Mouse (Mus musculus) MEL (cell line): Measurements from ENCODE around the gene Arl14. TPM values are rescaled to one million over a fixed set of nuclear protein-coding genes. Genes with fewer than 3 reads are reported as not detected.

Experiments used
- DNase-seq: peaks from one replicate; pipeline ENCODE4 v3.0.0; 2011; ENCODE audit warnings: low read depth, low spot score
- H3K27ac ChIP-seq: 2 replicates; pipeline ENCODE4 v1.5.1; 2012; ENCODE audit warnings: low read depth, mild to moderate bottlenecking, control low read depth, low read length, moderate library complexity; ENCODE audit not compliant: control insufficient read depth
- H3K27me3 ChIP-seq, 2 experiments: fragments of 150-350 bp in 1 of 2; sonication (generic) in 1 of 2; 2 replicates each; pipeline ENCODE4 v1.6.1; 2012; ENCODE audit warnings: low read length in 2 of 2, mild to moderate bottlenecking in 2 of 2, improper control_type of control experiment in 1 of 2, moderate library complexity in 1 of 2; ENCODE audit not compliant: insufficient read depth in 2 of 2, control insufficient read depth in 1 of 2
- H3K36me3 ChIP-seq, 2 experiments: 2 replicates each; pipeline ENCODE4 v1.6.1; 2012 to 2014; ENCODE audit warnings: low read length in 2 of 2, improper control_type of control experiment in 1 of 2, inconsistent platforms in 1 of 2, mild to moderate bottlenecking in 1 of 2; ENCODE audit not compliant: insufficient read depth in 2 of 2, control insufficient read depth in 1 of 2
- H3K4me1 ChIP-seq, 2 experiments: fragments of 150-350 bp in 1 of 2; sonication (generic) in 1 of 2; 2 replicates each; pipeline ENCODE4 v1.6.1; 2012; ENCODE audit warnings: low read length in 2 of 2, improper control_type of control experiment in 1 of 2, mild to moderate bottlenecking in 1 of 2; ENCODE audit not compliant: insufficient read depth in 2 of 2, control insufficient read depth in 1 of 2
- H3K4me3 ChIP-seq, 2 experiments: fragments of 150-350 bp in 1 of 2; sonication (generic) in 1 of 2; 2 replicates each; pipeline ENCODE4 v1.5.1; 2012; ENCODE audit warnings: low read depth in 2 of 2, low read length in 2 of 2, mild to moderate bottlenecking in 2 of 2, moderate library complexity in 2 of 2, control low read depth in 1 of 2, improper control_type of control experiment in 1 of 2; ENCODE audit not compliant: control insufficient read depth in 1 of 2, insufficient read depth in 1 of 2
- H3K79me2 ChIP-seq: 2 replicates; pipeline ENCODE4 v1.6.1; 2012; ENCODE audit warnings: mild to moderate bottlenecking, low read length, moderate library complexity; ENCODE audit not compliant: control insufficient read depth, poor library complexity, insufficient read depth
- H3K9ac ChIP-seq: 2 replicates; pipeline ENCODE4 v1.6.1; 2012; ENCODE audit warnings: low read depth, mild to moderate bottlenecking, control low read depth, low read length, moderate library complexity; ENCODE audit not compliant: control insufficient read depth, poor library complexity, severe bottlenecking
- H3K9me3 ChIP-seq: fragments of 150-350 bp; sonication (generic); replicated peaks from 2 replicates; pipeline ENCODE4 v1.6.1; 2012; ENCODE audit warnings: mild to moderate bottlenecking, low read length, improper control_type of control experiment, moderate library complexity; ENCODE audit not compliant: insufficient read depth
- CTCF ChIP-seq, 3 experiments: IDR thresholded peaks in 2 of 3; conservative IDR thresholded peaks in 1 of 3; 2 replicates each; pipeline ENCODE4 v1.5.1; 2011 to 2012; ENCODE audit warnings: low read length in 3 of 3, low read depth in 2 of 3, mild to moderate bottlenecking in 2 of 3, improper control_type of control experiment in 1 of 3, inconsistent platforms in 1 of 3, mixed read lengths in 1 of 3, moderate library complexity in 1 of 3; ENCODE audit not compliant: control insufficient read depth in 1 of 3, insufficient read depth in 1 of 3, poor library complexity in 1 of 3, severe bottlenecking in 1 of 3
- E2F4 ChIP-seq: IDR thresholded peaks from 2 replicates; pipeline ENCODE4 v1.6.1; 2011; ENCODE audit warnings: low read depth, low read length, improper control_type of control experiment, borderline replicate concordance
- ELF1 ChIP-seq: IDR thresholded peaks from 2 replicates; pipeline ENCODE4 v1.6.1; 2014; ENCODE audit warnings: low read depth, mild to moderate bottlenecking, inconsistent platforms, low read length, improper control_type of control experiment, moderate library complexity
- EP300 ChIP-seq, 2 experiments: IDR thresholded peaks; 2 replicates each; pipeline ENCODE4 v1.6.1; 2011; ENCODE audit warnings: improper control_type of control experiment in 2 of 2, low read length in 2 of 2, low read depth in 1 of 2, mild to moderate bottlenecking in 1 of 2
- GATA1 ChIP-seq: IDR thresholded peaks from 2 replicates; pipeline ENCODE4 v1.6.1; 2011; ENCODE audit warnings: low read depth, low read length, improper control_type of control experiment
- HCFC1 ChIP-seq: IDR thresholded peaks from 2 replicates; pipeline ENCODE4 v1.6.1; 2012; ENCODE audit warnings: low read depth, mild to moderate bottlenecking, inconsistent platforms, low read length, improper control_type of control experiment, moderate library complexity
- KAT2A ChIP-seq: conservative IDR thresholded peaks from 2 replicates; pipeline ENCODE4 v1.6.1; 2012; ENCODE audit warnings: low read depth, low read length, improper control_type of control experiment, inconsistent platforms
- MAX ChIP-seq: IDR thresholded peaks from 2 replicates; pipeline ENCODE4 v1.6.1; 2011; ENCODE audit warnings: low read length, improper control_type of control experiment
- MAZ ChIP-seq: IDR thresholded peaks from 2 replicates; pipeline ENCODE4 v1.6.1; 2012; ENCODE audit warnings: low read depth, mild to moderate bottlenecking, inconsistent platforms, low read length, improper control_type of control experiment
- MEF2A ChIP-seq: IDR thresholded peaks from 2 replicates; pipeline ENCODE4 v1.6.1; 2014; ENCODE audit warnings: low read depth, mild to moderate bottlenecking, inconsistent platforms, low read length, improper control_type of control experiment; ENCODE audit not compliant: poor library complexity, insufficient replicate concordance, severe bottlenecking; ENCODE audit errors: extremely low read depth
- MXI1 ChIP-seq: IDR thresholded peaks from 2 replicates; pipeline ENCODE4 v1.6.1; 2011; ENCODE audit warnings: mild to moderate bottlenecking, low read depth, low read length, improper control_type of control experiment
- NELFE ChIP-seq: IDR thresholded peaks from 2 replicates; pipeline ENCODE4 v1.6.1; 2011; ENCODE audit warnings: low read depth, low read length, improper control_type of control experiment
- NRF1 ChIP-seq: IDR thresholded peaks from 2 replicates; pipeline ENCODE4 v1.6.1; 2014; ENCODE audit warnings: low read depth, mild to moderate bottlenecking, inconsistent platforms, low read length, improper control_type of control experiment, moderate library complexity; ENCODE audit not compliant: poor library complexity, insufficient read depth, severe bottlenecking
- POLR2A ChIP-seq, 2 experiments: IDR thresholded peaks; 2 replicates each; pipeline ENCODE4 v1.6.1; 2011 to 2012; ENCODE audit warnings: low read length in 2 of 2, mild to moderate bottlenecking in 2 of 2, control low read depth in 1 of 2, improper control_type of control experiment in 1 of 2, low read depth in 1 of 2, moderate library complexity in 1 of 2; ENCODE audit not compliant: control insufficient read depth in 1 of 2, insufficient read depth in 1 of 2, poor library complexity in 1 of 2
- POLR2AphosphoS2 ChIP-seq: IDR thresholded peaks from 2 replicates; pipeline ENCODE4 v1.6.1; 2011; ENCODE audit warnings: low read length, improper control_type of control experiment
- RAD21 ChIP-seq: IDR thresholded peaks from 2 replicates; pipeline ENCODE4 v1.6.1; 2011; ENCODE audit warnings: mild to moderate bottlenecking, low read depth, low read length, improper control_type of control experiment
- RCOR1 ChIP-seq: IDR thresholded peaks from 2 replicates; pipeline ENCODE4 v1.6.1; 2012; ENCODE audit warnings: low read depth, mild to moderate bottlenecking, inconsistent platforms, low read length, improper control_type of control experiment
- SMC3 ChIP-seq: IDR thresholded peaks from 2 replicates; pipeline ENCODE4 v1.6.1; 2011; ENCODE audit warnings: low read depth, low read length, improper control_type of control experiment
- TBP ChIP-seq: IDR thresholded peaks from 2 replicates; pipeline ENCODE4 v1.8.0; 2011; ENCODE audit warnings: low read depth, low read length, improper control_type of control experiment
- TCF12 ChIP-seq: IDR thresholded peaks from 2 replicates; pipeline ENCODE4 v1.6.1; 2014; ENCODE audit warnings: low read depth, mild to moderate bottlenecking, inconsistent platforms, low read length, improper control_type of control experiment, moderate library complexity
- UBTF ChIP-seq: IDR thresholded peaks from 2 replicates; pipeline ENCODE4 v1.6.1; 2012; ENCODE audit warnings: low read depth, mild to moderate bottlenecking, inconsistent platforms, low read length, improper control_type of control experiment, moderate library complexity, borderline replicate concordance; ENCODE audit not compliant: insufficient read depth
- USF1 ChIP-seq: IDR thresholded peaks from 2 replicates; pipeline ENCODE4 v1.6.1; 2014; ENCODE audit warnings: low read depth, mild to moderate bottlenecking, inconsistent platforms, low read length, improper control_type of control experiment, moderate library complexity
- polyA plus RNA-seq, 2 experiments: library from polyadenylated mRNA; stranded (reverse) in 1 of 2; unstranded in 1 of 2; fragments of >175 nt in 1 of 2; fragments of >200 nt in 1 of 2; gene quantifications; 2 replicates each; pipeline versions ENCODE4 v1.2.1 to v1.2.4; 2012; ENCODE audit warnings: low replicate concordance in 2 of 2, low read depth in 1 of 2; ENCODE audit not compliant: insufficient read length in 2 of 2, insufficient read depth in 1 of 2, missing spikeins in 1 of 2
- total RNA-seq: library from RNA; depleted of rRNA; stranded (reverse); fragments of 300-350 nt; gene quantifications from 2 replicates; pipeline ENCODE4 v1.2.3, GENCODE M21; 2012

Arl14 gene
- total and polyA plus RNA-seq, 3 experiments, result not detected

- Histone ChIP-seq H3K9ac (no peak overlapping the region), H3K4me1 (no peaks in the 10 kb centered on the region), H3K36me3 (no peaks in the 10 kb centered on the region), H3K27ac (no peak overlapping the region), H3K4me3 (no peak overlapping the region), H3K79me2 (no peaks in the 10 kb centered on the region), H3K27me3 (no peaks in the 10 kb centered on the region; a peak in 2 of 4 replicates), H3K9me3 (no peaks in the 10 kb centered on the region)
- DNase-seq, result no peak
- TF ChIP-seq CTCF (IDR thresholded peaks at IDR 0.05 in 2 of 3, conservative IDR thresholded peaks at IDR 0.05 in 1 of 3; ENCODE audit: control insufficient read depth in 1 of 3, insufficient read depth in 1 of 3, low read depth in 2 of 3, low read length in 3 of 3, poor library complexity in 1 of 3, severe bottlenecking in 1 of 3) (no peak), MAX (no peak), POLR2AphosphoS2 (no peak), NELFE (no peak), SMC3 (no peak), GATA1 (no peak), MAZ (no peak), NRF1 (no peak), E2F4 (no peak), EP300 (IDR thresholded peaks at IDR 0.05; ENCODE audit: low read depth in 1 of 2, low read length in 2 of 2) (no peak), POLR2A (IDR thresholded peaks at IDR 0.05; ENCODE audit: control insufficient read depth in 1 of 2, insufficient read depth in 1 of 2, low read depth in 1 of 2, low read length in 2 of 2, poor library complexity in 1 of 2) (no peak)
Measured at GRCm38 (mm10) chr3:69198098-69198497, 24.1 kb upstream of the Arl14 start.

- H3K9me3 ChIP-seq, result no peaks in the 10 kb centered on the region
- no peaks in the 10 kb centered on the region for H3K79me2 ChIP-seq
- H3K9ac ChIP-seq, result no peak overlapping the region
- TF ChIP-seq UBTF (no peak), POLR2A (IDR thresholded peaks at IDR 0.05; ENCODE audit: control insufficient read depth in 1 of 2, insufficient read depth in 1 of 2, low read depth in 1 of 2, low read length in 2 of 2, poor library complexity in 1 of 2) (no peak), RAD21 (no peak), KAT2A (no peak), TCF12 (no peak), GATA1 (no peak), MEF2A (no peak), MAZ (no peak), TBP (no peak), HCFC1 (no peak), MAX (no peak), ELF1 (no peak), RCOR1 (no peak), MXI1 (no peak), USF1 (no peak)
- no peaks in the 10 kb centered on the region; a peak in 2 of 4 replicates for H3K27me3 ChIP-seq
- H3K4me1 ChIP-seq, result no peaks in the 10 kb centered on the region
- no peak for DNase-seq
- H3K36me3 ChIP-seq, result 0 out of 4 replicates have a peak, but pooled peaks cover 0 to 2% of the 10 kb centered on the region in 2 experiments
- no peak overlapping the region for H3K27ac ChIP-seq
- H3K4me3 ChIP-seq, result no peak overlapping the region
Measured at GRCm38 (mm10) chr3:69200251-69200650, 22.0 kb upstream of the Arl14 start.
